Mouse (Mus musculus): ENCODE results near the gene Fcrl6. TPM values are rescaled to one million over a fixed set of nuclear protein-coding genes. Genes with fewer than 3 reads are reported as not detected.

The Fcrl6 gene
- total RNA-seq, 2 experiments from 2014 or later, result not detected

GRCm38 (mm10) chr1:172552623-172553022, 49.7 kb downstream of the Fcrl6 start:
- intact Hi-C loops (cut with DNase I), result no loop called here

DNA sequence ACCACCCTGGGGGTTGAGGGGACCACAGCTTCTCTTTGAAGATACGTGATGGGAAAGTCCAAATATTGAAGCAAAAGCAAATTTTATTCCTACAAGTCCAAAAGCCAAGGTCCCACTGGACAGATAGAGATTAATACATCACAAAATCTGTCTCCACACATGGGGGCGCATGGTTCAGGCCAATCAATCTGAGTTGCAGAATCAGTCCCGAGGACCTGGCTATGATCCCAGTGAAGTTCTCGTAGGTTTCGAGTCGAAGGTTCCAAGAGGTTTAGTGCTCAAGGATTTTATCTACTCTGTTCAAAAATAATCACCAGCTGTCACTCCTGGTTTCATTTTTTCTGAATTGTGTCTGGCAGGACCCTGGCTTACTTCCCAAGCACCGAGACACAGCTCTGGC, 51.3 kb downstream of the Fcrl6 start:
- no peak for DNase-seq
- intact Hi-C loops (cut with DNase I), result loop anchor here (2.0 kb wide), 1 partner anchor 22 kb away; no protein-coding TSS in a partner anchor

More at GRCm38 (mm10) chr1:172552623-172553022, 49.7 kb downstream of the Fcrl6 start:
- peak in 1 of 2 experiments; percentile 21 for DNase-seq

DNA sequence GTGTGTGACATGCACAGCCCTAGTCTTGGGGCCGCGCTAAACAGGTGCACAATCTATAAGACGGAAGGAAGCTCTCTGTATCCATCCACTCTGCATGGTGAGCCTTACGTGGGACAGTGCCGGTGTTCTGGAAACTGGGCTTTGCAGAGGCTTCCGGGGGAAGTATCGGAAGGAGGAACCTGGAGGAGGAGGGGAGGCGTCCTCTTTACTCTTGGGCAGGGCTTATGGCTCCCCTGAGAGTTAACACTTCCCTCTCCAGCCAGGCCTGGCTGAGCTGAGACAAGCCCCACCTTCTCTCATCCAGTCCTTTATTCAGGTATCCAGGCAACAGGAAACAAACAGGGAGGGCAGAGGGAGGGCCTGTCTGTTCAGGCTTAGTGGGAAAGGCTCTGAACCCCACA, 51.8 kb downstream of the Fcrl6 start:
- DNase-seq, result peak; percentile 59 to 63
- intact Hi-C loops (cut with DNase I), result loop anchor here (2.0 kb wide), 1 partner anchor 22 kb away; no protein-coding TSS in a partner anchor

- no peak for DNase-seq
- intact Hi-C loops (cut with DNase I), result loop anchor here (2.0 kb wide), 1 partner anchor 21 kb away; no protein-coding TSS in a partner anchor
Measured at GRCm38 (mm10) chr1:172549717-172550116, 52.6 kb downstream of the Fcrl6 start.

GRCm38 (mm10) chr1:172549314-172549713, 53.0 kb downstream of the Fcrl6 start:
- no peak for DNase-seq
- intact Hi-C loops (cut with DNase I), result no loop called here

DNA sequence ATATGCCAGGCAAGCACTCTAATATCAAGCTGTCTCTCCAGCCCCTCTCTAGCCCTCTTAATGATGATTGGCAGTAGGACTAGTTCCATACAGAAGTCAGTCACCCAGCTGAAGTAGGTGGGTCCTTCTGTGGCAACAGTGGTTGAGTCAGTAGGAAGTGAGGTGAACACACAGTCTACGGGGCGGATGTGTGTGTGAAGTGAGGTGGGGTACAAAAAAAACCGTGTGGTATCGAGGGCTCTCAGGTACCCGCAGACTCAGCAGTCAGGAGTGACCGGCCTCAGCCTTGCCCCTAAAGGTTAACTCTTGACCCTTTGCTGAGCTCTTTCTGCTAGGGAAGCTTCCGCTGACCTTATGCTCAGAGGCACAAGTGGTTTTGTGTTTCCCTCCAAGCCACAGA, 53.9 kb downstream of the Fcrl6 start:
- intact Hi-C loops (cut with DNase I), result no loop called here
- DNase-seq, result no peak

Other genes with a start within 250 kb of the Fcrl6 start
- gene Pigm, start 226.0 kb downstream of the Fcrl6 start, total RNA-seq (2021), result 1 to 10 TPM; 4.4 to 4.8 TPM
- 1 to 10 TPM; 1.1 to 1.5 TPM for gene Slamf9, start 127.2 kb downstream of the Fcrl6 start, total RNA-seq (2021)
- gene Igsf9, start 120.8 kb downstream of the Fcrl6 start, total RNA-seq (2021), result under 1 TPM; 0.75 to 0.76 TPM
- 10 to 100 TPM; 71.9 to 78.4 TPM for gene Tagln2, start 102.5 kb downstream of the Fcrl6 start, total RNA-seq (2021)
- gene Cfap45, start 81.8 kb downstream of the Fcrl6 start, total RNA-seq (2021), result under 1 TPM; 0.14 to 0.92 TPM
- not detected for gene Vsig8, start 46.6 kb downstream of the Fcrl6 start, total RNA-seq (2021)
- under 1 TPM; 0.22 to 0.42 TPM for gene Slamf8, start 12.0 kb downstream of the Fcrl6 start, total RNA-seq (2021)
- gene Dusp23, start 30.4 kb upstream of the Fcrl6 start, total RNA-seq (2021), result 10 to 100 TPM; 12.7 to 13.3 TPM
- not detected for gene Crp, start 95.5 kb upstream of the Fcrl6 start, total RNA-seq (2021)

Measured in heart, postnatal 36 days (tissue).